Mouse (Mus musculus) embryonic facial prominence, embryonic 15.5 days (tissue): ENCODE results near the gene Cdkn1a. TPM values are rescaled to one million over a fixed set of nuclear protein-coding genes. Genes with fewer than 3 reads are reported as not detected.
A peak's percentile ranks its signal among the peaks of the same experiment; 100 is the strongest.

Experiments
- ATAC-seq: fragments of 200-750 bp; cut with Nextera tagmentation; 2 replicates; pipeline ENCODE4 v1.8.0; 2017; ENCODE audit warnings: low read depth, moderate TSS enrichment; ENCODE audit not compliant: insufficient number of reproducible peaks, low FRiP score, low TSS enrichment
- H3K27ac ChIP-seq: fragments of 300-500 bp; sonication (generic); replicated peaks from 2 replicates; pipeline ENCODE4 v1.5.1; 2015; ENCODE audit warnings: mild to moderate bottlenecking, inconsistent platforms
- H3K27me3 ChIP-seq: fragments of 300-500 bp; sonication (generic); 2 replicates; pipeline ENCODE4 v1.6.1; 2015; ENCODE audit warnings: inconsistent platforms
- H3K36me3 ChIP-seq: fragments of 300-500 bp; sonication (generic); 2 replicates; pipeline ENCODE4 v1.6.1; 2015; ENCODE audit warnings: mild to moderate bottlenecking, inconsistent platforms
- H3K4me1 ChIP-seq: fragments of 300-500 bp; sonication (generic); 2 replicates; pipeline ENCODE4 v1.6.1; 2015; ENCODE audit warnings: inconsistent platforms
- H3K4me2 ChIP-seq: fragments of 300-500 bp; sonication (generic); replicated peaks from 2 replicates; pipeline ENCODE4 v1.6.1; 2015; ENCODE audit warnings: mild to moderate bottlenecking, inconsistent platforms
- H3K4me3 ChIP-seq: fragments of 300-500 bp; sonication (generic); replicated peaks from 2 replicates; pipeline ENCODE4 v1.5.1; 2015; ENCODE audit warnings: mild to moderate bottlenecking, inconsistent platforms
- H3K9ac ChIP-seq: fragments of 300-500 bp; sonication (generic); 2 replicates; pipeline ENCODE4 v1.6.1; 2015; ENCODE audit warnings: inconsistent platforms
- H3K9me3 ChIP-seq: fragments of 300-500 bp; sonication (generic); replicated peaks from 2 replicates; pipeline ENCODE4 v1.6.1; 2016; ENCODE audit warnings: inconsistent platforms
- WGBS: fragments of 180-500 bp; shearing (Covaris S2); methylation state at CpG from one replicate; pipeline ENCODE4 v1.1.7; 2015; 5-methylcytosine and 5-hydroxymethylcytosine counted together
- polyA plus RNA-seq: library from polyadenylated mRNA; unstranded; fragments of >200 nt; fragmentation: Nextera tagmentation; extraction: Ambion mirVana; gene quantifications from 2 replicates; pipeline ENCODE4 v1.2.1, GENCODE M21; 2015

Gene Cdkn1a
- polyA plus RNA-seq, 1 experiment from 2014 or later = 347 TPM

DNA sequence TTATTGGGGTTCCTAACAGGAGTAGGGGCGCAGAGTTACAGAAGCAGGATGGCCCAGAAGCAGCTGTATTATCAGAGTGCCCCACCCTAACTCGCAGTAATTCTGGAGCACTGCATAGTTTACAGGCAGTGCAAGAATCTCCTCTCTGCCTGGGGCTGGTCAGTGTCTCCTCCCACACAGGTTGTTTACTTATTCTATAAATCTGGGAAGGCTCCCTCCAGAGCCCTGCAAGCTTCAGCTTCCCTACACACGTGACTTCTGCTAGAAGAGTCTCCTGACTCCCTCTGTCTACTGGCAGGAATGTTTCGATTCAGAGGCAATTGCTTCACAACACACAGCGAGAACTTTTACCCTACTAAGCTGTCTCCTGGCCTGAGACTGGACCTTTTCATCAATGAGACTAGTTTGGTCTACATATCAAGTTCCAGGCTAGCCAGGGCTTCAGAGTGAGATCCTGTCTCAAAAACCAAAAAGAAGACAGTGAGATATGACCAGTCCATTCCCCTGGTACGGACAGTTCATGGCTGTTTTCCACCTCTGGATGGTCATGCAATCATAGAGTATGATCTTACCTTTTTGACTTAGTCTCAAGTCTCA lies 32.9 kb downstream of the Cdkn1a start:
- H3K27ac ChIP-seq = no peak overlapping the region
- no peaks in the 10 kb centered on the region for H3K36me3 ChIP-seq
- H3K4me2 ChIP-seq = no peak overlapping the region
- no peak overlapping the region for H3K4me3 ChIP-seq
- H3K4me1 ChIP-seq = peaks cover 6% of the 10 kb centered on the region; the same call in 1 of the 2 replicates
- H3K9ac ChIP-seq = no peak overlapping the region
- peak; percentile 57; the same call in 1 of the 2 replicates for ATAC-seq
- H3K9me3 ChIP-seq = no peaks in the 10 kb centered on the region
- 58% methylated on average over 6 of the region's 6 CpGs for WGBS
- no peaks in the 10 kb centered on the region for H3K27me3 ChIP-seq

- no peaks in the 10 kb centered on the region for H3K36me3 ChIP-seq
- no peak overlapping the region for H3K4me3 ChIP-seq
- H3K4me1 ChIP-seq = peaks cover 11% of the 10 kb centered on the region; the same call in 1 of the 2 replicates
- H3K9me3 ChIP-seq = no peaks in the 10 kb centered on the region
- H3K27me3 ChIP-seq = no peaks in the 10 kb centered on the region
- ATAC-seq = no peak
- H3K4me2 ChIP-seq = no peak overlapping the region
- H3K9ac ChIP-seq = no peak overlapping the region
- 93% methylated on average over 3 of the region's 3 CpGs for WGBS
- H3K27ac ChIP-seq = no peak overlapping the region
These were observed 35.8 kb downstream of the Cdkn1a start for GRCm38 (mm10) chr17:29126561-29126960.

DNA sequence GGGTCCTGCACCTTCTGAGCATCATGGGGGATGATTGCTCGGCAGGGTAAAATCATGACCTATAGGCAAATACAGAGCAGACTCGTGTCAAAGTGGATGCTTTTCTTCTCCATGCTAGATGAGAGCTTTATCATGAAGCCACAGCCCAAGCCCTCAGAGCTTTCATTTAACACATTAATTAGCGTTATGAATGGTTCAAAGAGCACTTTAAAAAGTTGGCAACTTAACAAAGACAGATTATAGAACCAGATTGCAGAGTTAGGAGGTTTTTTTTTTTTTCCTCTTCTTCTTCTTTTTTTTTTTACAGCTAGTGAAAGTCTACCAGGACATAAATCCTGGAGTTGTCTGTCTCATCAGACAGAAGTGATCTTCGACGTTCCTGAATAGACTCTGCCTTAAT lies 38.6 kb downstream of the Cdkn1a start:
- Histone ChIP-seq H3K9me3 (no peaks in the 10 kb centered on the region), H3K4me3 (no peak overlapping the region), H3K27me3 (no peaks in the 10 kb centered on the region), H3K4me1 (peaks cover 17% of the 10 kb centered on the region), H3K27ac (no peak overlapping the region), H3K4me2 (no peak overlapping the region), H3K36me3 (no peaks in the 10 kb centered on the region), H3K9ac (no peak overlapping the region)
- WGBS = 57% methylated on average over 5 of the region's 5 CpGs
- ATAC-seq = no peak

GRCm38 (mm10) chr17:29135066-29135465 lies 44.3 kb downstream of the Cdkn1a start:
- Histone ChIP-seq H3K27ac (peak overlapping the region; percentile 61), H3K27me3 (no peaks in the 10 kb centered on the region), H3K4me3 (no peak overlapping the region), H3K9ac (no peak overlapping the region), H3K4me1 (peaks cover 37% of the 10 kb centered on the region), H3K4me2 (no peak overlapping the region), H3K9me3 (no peaks in the 10 kb centered on the region), H3K36me3 (no peaks in the 10 kb centered on the region)
- ATAC-seq = no peak
- WGBS = 73% methylated on average over 5 of the region's 5 CpGs

GRCm38 (mm10) chr17:29136236-29136635 lies 45.5 kb downstream of the Cdkn1a start:
- H3K27me3 ChIP-seq = no peaks in the 10 kb centered on the region
- no peak overlapping the region for H3K9ac ChIP-seq
- no peak overlapping the region for H3K4me3 ChIP-seq
- peaks cover 34% of the 10 kb centered on the region for H3K4me1 ChIP-seq
- no peaks in the 10 kb centered on the region for H3K9me3 ChIP-seq
- peak overlapping the region; percentile 22; the same call in 1 of the 2 replicates for H3K27ac ChIP-seq
- 53% methylated on average over 6 of the region's 6 CpGs for WGBS
- H3K4me2 ChIP-seq = no peak overlapping the region
- H3K36me3 ChIP-seq = no peaks in the 10 kb centered on the region
- no peak for ATAC-seq

GRCm38 (mm10) chr17:29137906-29138305 lies 47.1 kb downstream of the Cdkn1a start:
- Histone ChIP-seq H3K4me1 (peaks cover 33% of the 10 kb centered on the region), H3K9ac (no peak overlapping the region), H3K4me2 (no peak overlapping the region), H3K36me3 (no peaks in the 10 kb centered on the region), H3K27ac (no peak overlapping the region), H3K27me3 (no peaks in the 10 kb centered on the region), H3K9me3 (no peaks in the 10 kb centered on the region), H3K4me3 (no peak overlapping the region)
- ATAC-seq = no peak
- WGBS = 75% methylated on average over 7 of the region's 7 CpGs

DNA sequence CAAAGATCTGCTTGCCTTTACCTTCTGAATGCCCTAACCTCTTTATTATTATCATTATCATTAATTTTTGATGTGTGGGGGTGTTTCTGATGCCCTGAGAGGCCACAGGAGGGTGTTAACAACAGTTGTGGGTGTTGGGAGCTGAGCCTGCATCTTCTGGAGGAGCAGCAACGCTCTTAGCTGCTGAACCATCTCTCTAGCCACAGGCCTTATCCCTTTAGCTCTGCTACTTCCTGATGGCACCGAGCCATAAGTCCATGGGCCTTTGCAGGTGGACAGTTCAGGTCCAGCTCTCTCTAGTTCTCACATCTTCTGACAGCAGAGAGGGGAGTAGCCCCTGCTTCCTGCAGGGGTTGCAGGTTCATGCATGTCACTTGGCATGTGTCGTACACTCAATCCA lies 50.8 kb downstream of the Cdkn1a start:
- no peak overlapping the region for H3K27ac ChIP-seq
- no peaks in the 10 kb centered on the region; the same call in 1 of the 2 replicates for H3K4me1 ChIP-seq
- no peak overlapping the region for H3K4me2 ChIP-seq
- no peaks in the 10 kb centered on the region for H3K36me3 ChIP-seq
- ATAC-seq = no peak
- 82% methylated on average over 3 of the region's 3 CpGs for WGBS
- H3K9ac ChIP-seq = no peak overlapping the region
- no peaks in the 10 kb centered on the region for H3K27me3 ChIP-seq
- no peaks in the 10 kb centered on the region for H3K9me3 ChIP-seq
- no peak overlapping the region for H3K4me3 ChIP-seq

DNA sequence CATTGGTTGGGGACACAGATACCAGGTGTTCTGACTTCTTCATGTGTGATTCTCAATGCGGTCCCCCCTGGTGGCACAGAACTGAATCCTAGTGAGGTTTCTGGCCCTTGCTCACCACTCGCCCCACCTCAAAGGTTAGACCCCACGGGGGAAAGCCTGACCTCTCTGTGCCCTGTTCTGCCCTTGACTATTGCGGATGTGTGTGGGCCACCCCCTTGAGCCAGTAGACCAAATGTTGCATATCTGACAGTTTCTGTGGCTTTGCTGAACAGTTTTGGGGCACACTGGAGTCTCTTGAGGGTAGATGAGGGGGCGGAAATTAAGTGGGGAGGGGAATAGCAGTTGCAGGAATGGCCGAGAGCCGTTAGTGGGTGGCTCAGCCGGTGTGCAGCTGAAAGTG lies 52.5 kb downstream of the Cdkn1a start:
- no peaks in the 10 kb centered on the region for H3K36me3 ChIP-seq
- no peaks in the 10 kb centered on the region for H3K27me3 ChIP-seq
- H3K4me3 ChIP-seq = no peak overlapping the region
- no peak overlapping the region for H3K9ac ChIP-seq
- ATAC-seq = no peak
- H3K9me3 ChIP-seq = no peaks in the 10 kb centered on the region
- H3K4me1 ChIP-seq = no peaks in the 10 kb centered on the region; the same call in 1 of the 2 replicates
- no peak overlapping the region for H3K4me2 ChIP-seq
- H3K27ac ChIP-seq = no peak overlapping the region
- WGBS = 79% methylated on average over 8 of the region's 8 CpGs

- no peak overlapping the region for H3K9ac ChIP-seq
- H3K9me3 ChIP-seq = no peaks in the 10 kb centered on the region
- no peak for ATAC-seq
- H3K36me3 ChIP-seq = no peaks in the 10 kb centered on the region
- peaks cover 8% of the 10 kb centered on the region for H3K4me1 ChIP-seq
- 92% methylated on average over 12 of the region's 12 CpGs for WGBS
- H3K4me3 ChIP-seq = no peak overlapping the region
- H3K27ac ChIP-seq = no peak overlapping the region
- H3K27me3 ChIP-seq = no peaks in the 10 kb centered on the region
- H3K4me2 ChIP-seq = no peak overlapping the region
These were observed 54.3 kb downstream of the Cdkn1a start for GRCm38 (mm10) chr17:29145101-29145500.

DNA sequence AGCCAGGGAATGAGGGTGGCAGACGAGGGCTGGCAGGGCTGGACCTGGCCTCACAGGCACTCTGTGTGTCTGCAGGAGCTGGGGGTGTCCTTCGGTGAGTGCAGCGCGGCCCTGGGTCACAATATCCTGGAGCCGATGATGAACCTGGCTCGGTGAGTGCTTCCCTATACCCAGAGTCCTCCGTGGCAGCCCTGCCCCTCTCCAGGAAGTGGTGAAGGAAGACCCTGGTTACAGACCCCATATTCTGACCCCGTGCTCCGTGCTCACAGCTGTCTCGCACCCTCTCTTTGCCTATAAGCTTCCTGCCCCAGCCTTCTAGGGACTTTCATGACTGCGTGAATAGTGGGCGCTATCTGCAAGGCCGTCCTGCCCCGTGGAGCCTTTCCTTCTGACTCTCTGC lies 56.5 kb downstream of the Cdkn1a start:
- no peaks in the 10 kb centered on the region for H3K36me3 ChIP-seq
- H3K4me1 ChIP-seq = peaks cover 9% of the 10 kb centered on the region
- H3K4me3 ChIP-seq = no peak overlapping the region
- H3K27me3 ChIP-seq = no peaks in the 10 kb centered on the region
- no peak for ATAC-seq
- H3K9me3 ChIP-seq = no peaks in the 10 kb centered on the region
- WGBS = 83% methylated on average over 14 of the region's 14 CpGs
- H3K4me2 ChIP-seq = no peak overlapping the region
- no peak overlapping the region for H3K9ac ChIP-seq
- H3K27ac ChIP-seq = no peak overlapping the region

DNA sequence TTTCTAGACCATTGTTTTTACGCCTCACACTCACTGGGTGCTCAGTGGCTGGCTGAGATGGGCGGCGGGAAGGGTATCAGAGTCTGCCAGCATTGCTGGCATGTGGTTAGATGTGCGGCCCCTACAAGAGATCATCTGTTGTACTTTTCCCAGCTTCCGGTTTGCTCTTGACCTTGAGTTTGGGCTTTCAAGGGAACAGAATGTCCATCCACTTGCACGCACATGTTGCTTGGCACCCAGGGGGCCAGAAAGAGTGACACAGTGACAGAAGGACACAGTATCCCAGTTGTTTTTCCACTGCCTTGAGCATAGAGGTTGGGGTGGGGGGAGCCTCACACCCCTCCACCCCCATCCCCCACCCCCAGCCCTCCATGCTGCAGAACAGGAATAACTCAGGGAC lies 57.0 kb downstream of the Cdkn1a start:
- ATAC-seq = no peak
- Histone ChIP-seq H3K27ac (no peak overlapping the region), H3K4me1 (peaks cover 9% of the 10 kb centered on the region), H3K36me3 (no peaks in the 10 kb centered on the region), H3K9me3 (no peaks in the 10 kb centered on the region), H3K4me3 (no peak overlapping the region), H3K4me2 (no peak overlapping the region), H3K9ac (no peak overlapping the region), H3K27me3 (no peaks in the 10 kb centered on the region)
- WGBS = 83% methylated on average over 6 of the region's 6 CpGs

- H3K4me2 ChIP-seq = no peak overlapping the region
- no peak for ATAC-seq
- peak overlapping the region; percentile 61; the same call in 1 of the 2 replicates for H3K27ac ChIP-seq
- no peaks in the 10 kb centered on the region for H3K9me3 ChIP-seq
- no peak overlapping the region for H3K4me3 ChIP-seq
- H3K27me3 ChIP-seq = no peaks in the 10 kb centered on the region
- no peaks in the 10 kb centered on the region for H3K36me3 ChIP-seq
- H3K9ac ChIP-seq = no peak overlapping the region
- peaks cover 22% of the 10 kb centered on the region for H3K4me1 ChIP-seq
- 46% methylated on average over 7 of the region's 7 CpGs for WGBS
These were observed 59.0 kb downstream of the Cdkn1a start for GRCm38 (mm10) chr17:29149766-29150165.
